Mouse (Mus musculus) left cerebral cortex, adult 9 months (tissue): ENCODE measurements around the gene Ifrd2.
A peak's percentile ranks its signal among the peaks of the same experiment; 100 is the strongest.

ENCODE experiments used
- DNase-seq, 2 experiments: peaks; one replicate each; pipeline ENCODE4 v3.0.0; 2022; ENCODE audit warnings: low spot score in 2 of 2

Gene Ifrd2

DNA sequence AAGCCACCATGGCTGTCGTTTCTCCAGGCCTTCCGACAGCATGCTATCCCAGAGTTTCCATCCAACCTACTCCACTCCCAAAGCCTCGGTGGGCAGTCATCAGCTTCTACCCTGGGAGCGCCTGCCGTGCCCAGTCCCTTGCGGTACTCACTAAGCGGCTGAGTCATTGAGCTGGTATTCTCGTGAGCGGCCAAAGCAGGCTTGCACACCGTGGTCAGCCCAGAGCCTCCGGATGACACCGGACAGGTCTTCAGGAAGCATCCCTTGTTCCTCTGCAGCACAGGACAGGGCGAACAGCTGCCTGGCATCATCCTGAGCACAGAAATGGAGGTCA, 32.1 kb downstream of the Ifrd2 start:
- DNase-seq = no peak

GRCm38 (mm10) chr9:107620954-107621353, 33.5 kb downstream of the Ifrd2 start:
- no peak for DNase-seq

- DNase-seq = no peak
These were observed 37.1 kb downstream of the Ifrd2 start for GRCm38 (mm10) chr9:107624539-107624938.

DNA sequence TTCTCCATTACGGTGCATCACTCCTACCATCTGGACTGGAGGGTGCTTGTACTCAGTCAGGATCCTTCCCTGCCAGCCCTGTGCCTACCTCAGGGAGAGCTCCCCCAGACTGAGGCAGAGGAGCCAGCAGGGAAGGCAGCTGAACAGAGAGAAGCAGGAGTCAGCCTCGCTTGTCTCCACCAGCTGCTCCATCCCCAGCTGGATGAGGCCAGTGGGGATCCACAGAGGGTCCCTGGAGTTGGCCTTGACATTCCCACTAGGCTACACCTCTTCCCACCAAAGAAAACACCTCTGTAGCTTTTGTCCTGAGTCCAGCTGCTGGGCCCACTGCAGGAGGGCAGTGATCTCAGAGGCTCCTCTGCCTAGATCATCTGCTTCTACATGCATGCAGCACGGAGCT, 37.5 kb downstream of the Ifrd2 start:
- DNase-seq = no peak

DNA sequence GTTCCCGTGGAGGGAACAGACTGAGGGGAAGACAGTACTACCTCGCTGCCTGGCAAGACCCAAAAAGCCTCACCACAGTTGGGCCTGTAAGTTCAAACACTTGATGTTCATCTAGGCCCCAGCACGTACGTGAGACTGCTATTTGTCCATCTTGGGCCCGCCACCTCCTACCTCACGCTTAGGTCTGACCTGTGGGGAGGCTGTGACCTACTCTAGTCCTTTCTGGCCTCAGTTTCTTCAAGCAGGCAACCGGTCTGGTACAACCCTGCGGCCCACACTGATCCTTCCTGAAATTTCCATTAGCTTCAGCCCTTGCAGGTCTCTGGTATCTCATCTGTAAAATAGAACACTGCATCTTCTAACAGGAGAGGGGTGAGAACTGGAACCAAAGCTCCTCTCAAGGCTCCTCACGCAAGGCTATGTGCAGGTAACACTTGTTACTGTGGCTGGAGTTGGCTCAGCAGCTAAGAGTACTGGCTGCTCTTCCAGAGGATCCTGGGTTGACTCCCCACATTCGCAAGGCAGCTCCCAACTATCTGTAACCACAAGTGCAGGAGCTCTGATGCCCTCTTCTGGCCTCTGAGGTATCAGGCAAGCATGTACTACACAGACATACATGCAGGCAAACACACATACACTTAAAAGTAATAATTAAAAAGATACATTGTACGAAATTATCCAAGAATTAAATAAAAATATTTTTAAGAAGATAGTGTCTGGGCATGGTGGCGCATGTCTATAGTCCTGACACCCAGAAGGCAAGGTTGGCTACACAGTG, 38.1 kb downstream of the Ifrd2 start:
- no peak for DNase-seq

DNA sequence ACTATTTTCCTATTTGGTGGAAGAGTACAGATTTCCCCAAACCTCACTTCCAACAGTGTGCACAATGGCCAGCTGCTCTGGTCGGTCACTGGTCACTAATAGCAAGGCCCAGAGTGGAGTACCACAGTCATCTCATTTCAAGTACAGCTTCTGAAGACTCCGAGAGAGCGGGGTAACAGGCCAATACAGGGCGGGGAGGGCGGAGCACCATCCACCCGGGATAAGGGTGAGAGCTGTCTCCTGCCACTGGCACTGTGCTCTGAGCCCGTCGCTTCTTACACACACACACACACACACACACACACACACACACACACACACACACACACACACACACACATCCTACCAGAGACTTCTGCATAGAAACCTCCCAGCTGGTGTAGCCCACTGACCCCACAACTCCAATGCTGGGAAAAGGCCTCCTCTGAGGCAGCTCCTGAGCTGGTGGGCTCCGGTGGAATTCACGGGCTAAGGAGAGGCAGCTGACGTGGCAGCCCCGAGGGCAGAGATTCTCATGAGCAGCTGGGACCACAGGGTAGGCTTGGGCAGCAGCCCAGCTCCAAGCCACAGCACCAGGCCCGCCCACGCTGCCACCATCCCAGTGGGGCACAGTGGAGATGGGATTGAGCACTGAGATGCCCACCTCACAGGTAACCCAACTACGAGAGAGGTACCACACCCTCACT, 38.9 kb downstream of the Ifrd2 start:
- no peak for DNase-seq

GRCm38 (mm10) chr9:107626844-107627277, 39.4 kb downstream of the Ifrd2 start:
- peak in 1 of 2 experiments; percentile 82 for DNase-seq

GRCm38 (mm10) chr9:107627387-107628255, 40.2 kb downstream of the Ifrd2 start:
- DNase-seq = no peak

DNA sequence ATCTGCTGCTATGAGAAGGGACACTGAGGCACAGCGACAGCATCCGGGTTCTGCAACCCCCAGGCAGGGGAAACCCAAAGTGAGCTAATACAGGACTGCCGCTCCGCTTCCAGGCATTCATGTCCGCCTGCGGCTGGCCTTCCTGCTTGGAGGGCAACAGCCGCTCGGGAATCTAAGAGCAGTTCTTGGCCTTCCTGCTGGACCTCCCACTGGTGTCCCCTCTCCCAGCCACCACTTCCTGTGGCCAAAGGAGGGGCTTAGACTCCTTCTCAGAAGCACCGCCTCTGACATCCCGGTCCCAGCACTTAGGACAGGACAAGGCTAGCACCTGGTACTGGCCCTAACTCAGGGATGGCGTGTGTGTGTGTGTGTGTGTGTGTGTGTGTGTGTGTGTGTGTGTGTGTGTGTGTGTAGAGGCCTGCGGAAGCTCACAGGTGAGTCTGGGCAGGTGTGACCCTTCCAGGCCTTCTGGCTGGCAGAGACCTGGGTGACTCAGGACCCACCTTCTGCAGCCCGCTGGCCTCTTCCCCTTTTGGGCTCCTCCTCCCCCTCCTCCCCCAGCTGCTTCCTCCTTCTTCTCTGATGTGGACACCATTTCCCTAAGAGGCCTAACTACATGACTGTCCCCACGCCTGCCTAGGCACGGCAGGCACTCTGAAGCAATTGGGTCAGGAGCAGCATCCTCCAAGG, 41.4 kb downstream of the Ifrd2 start:
- no peak for DNase-seq

GRCm38 (mm10) chr9:107629411-107629730, 41.9 kb downstream of the Ifrd2 start:
- no peak for DNase-seq

GRCm38 (mm10) chr9:107629901-107630425, 42.5 kb downstream of the Ifrd2 start:
- no peak for DNase-seq

GRCm38 (mm10) chr9:107630576-107630975, 43.1 kb downstream of the Ifrd2 start:
- DNase-seq = peak in 1 of 2 experiments; percentile 51

- DNase-seq = no peak
These were observed 43.9 kb downstream of the Ifrd2 start for GRCm38 (mm10) chr9:107631311-107631826.

DNA sequence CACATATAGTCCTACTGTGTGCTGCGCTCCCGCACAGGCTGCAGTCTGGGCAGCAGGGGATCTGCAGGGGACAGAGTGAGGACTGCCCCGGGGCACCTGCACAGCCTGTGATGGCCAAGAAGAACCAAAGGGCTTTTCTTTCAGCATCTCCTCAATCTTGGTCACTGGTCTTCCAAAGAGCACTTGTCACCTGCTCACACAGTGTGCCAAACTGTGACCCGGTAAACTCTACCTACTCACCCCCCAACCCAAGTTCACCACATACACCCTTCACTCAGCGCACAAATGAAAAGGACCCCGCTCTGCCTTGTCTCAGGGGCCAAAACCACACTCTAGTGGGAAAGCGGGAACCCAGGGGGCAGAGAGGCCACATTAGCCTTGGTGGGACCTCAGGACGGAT, 44.4 kb downstream of the Ifrd2 start:
- no peak for DNase-seq

DNA sequence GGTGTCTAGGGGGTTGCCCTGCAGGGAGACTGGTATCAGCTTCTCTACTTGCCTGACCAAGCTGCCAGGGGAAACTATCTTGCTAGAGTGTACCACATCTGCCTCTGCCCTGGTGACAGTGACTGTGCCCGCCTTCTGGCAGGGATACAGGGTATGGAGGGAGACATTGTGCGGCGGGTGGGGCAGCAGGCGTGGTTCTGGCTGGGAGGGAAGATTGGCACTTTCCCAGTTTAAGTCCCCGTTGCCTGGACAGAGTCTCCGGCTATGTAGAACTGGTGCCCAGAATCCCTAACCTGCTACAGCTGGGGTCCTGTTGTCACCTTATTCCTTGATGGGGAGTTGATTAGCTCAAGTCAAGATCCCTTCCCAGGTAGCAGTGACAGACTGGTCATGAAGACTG, 45.0 kb downstream of the Ifrd2 start:
- DNase-seq = peak in 1 of 2 experiments; percentile 50

GRCm38 (mm10) chr9:107633091-107633660, 45.7 kb downstream of the Ifrd2 start:
- DNase-seq = peak in 1 of 2 experiments; percentile 77

GRCm38 (mm10) chr9:107633661-107634405, 46.4 kb downstream of the Ifrd2 start:
- DNase-seq = no peak

GRCm38 (mm10) chr9:107634406-107635278, 47.2 kb downstream of the Ifrd2 start:
- no peak for DNase-seq

DNA sequence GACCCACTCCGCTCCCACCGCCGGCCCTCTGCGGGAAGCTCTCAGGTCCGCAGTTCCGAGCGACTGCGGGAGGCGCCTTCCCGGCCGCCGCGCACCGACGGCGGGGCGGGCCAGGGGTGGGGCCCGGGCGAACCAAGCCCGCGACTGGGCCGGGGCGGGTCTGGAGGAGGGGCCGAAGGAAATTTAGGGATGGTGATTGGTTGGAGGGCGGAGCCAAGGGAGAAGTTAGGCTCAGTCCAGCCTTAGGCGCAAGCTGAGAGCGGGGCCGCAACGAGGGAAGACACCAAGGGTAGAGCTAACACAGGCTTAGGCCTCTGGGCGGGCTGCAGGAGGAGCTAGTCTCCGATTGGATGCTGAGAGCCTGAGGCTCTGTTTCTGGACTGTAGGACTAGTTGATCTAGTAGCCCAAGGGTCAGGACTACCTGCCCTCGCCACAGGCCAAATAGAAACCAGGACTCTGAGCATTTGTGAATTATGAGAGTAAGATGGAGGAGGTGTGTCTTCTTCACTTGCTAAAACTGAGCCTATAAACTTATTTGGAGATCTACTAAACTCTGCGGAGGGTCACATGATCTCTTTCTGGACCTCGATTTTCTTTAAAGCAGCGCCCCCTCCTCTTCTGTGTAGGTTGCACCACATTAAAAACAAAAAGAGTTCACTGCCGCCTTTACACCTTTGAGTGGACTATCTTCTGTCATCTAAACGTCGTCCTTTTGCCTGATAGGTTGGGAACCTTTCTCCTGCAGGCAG, 48.0 kb downstream of the Ifrd2 start, which contains the start of gene Gnai2:
Gene Gnai2 (minus strand): TSS at position 89 of the 750 bp plus-strand sequence.
- DNase-seq = peak; percentile 88 to 96
